Mouse (Mus musculus): ENCODE data around the gene Eef1akmt2.

DNA sequence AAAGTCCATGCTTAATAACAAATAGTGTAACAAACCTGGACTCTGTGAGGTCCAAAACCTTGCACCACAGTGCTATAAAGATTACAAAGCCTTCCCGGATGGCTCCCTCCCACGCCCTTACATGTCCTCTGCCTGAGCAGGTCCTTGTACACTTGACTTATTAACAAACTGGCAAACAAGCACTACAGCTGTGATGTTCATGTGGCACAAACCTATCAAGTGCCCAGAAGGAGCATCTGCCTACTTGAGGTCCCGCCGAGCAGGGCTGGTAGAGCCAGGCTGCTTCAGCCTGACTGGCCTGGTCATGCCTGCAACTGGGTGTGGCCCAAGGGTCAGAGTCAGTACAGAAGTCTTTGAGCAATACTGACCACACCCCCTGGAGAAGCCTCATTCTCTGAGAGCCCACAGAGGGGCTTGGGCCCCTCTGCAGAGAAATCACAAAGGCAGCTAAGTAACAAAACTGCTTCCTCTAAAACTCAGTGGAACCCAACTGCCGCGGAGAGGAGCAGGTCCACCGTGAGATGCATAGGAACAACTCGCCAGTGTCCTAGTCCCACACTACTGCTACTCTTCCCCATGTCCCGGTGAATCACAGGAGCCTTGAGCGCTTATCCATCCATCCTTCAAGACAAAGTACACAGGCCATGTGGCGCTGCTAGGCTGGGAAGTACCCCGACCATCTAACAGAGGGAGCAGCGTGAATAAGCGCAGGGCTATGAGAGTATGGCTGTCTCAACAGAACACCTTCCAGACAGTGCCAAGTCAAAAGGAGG, 61.8 kb downstream of the Eef1akmt2 start:
- TF ChIP-seq CTCF (IDR thresholded peaks at IDR 0.05; ENCODE audit: low read depth, low read length) = no peak
- no peak for TF ChIP-seq POLR2A (IDR thresholded peaks at IDR 0.05; ENCODE audit: borderline replicate concordance, low read depth, low read length)

Measured in bone marrow macrophage, adult 2 months (primary cell).